Mouse (Mus musculus): Measurements from ENCODE around the gene Cap2.

Cap2 gene

GRCm38 (mm10) chr13:46565913-46566312 lies 64.3 kb downstream of the Cap2 start:
- DNase-seq (ENCODE audit: low spot score), result no peak

- no peak for DNase-seq (ENCODE audit: low spot score)
Measured at GRCm38 (mm10) chr13:46569469-46569868, 67.8 kb downstream of the Cap2 start.

GRCm38 (mm10) chr13:46571141-46571592 lies 69.5 kb downstream of the Cap2 start:
- DNase-seq (ENCODE audit: low spot score), result peak; percentile 18

GRCm38 (mm10) chr13:46571961-46572647 lies 70.5 kb downstream of the Cap2 start:
- DNase-seq (ENCODE audit: low spot score), result no peak

GRCm38 (mm10) chr13:46572648-46573163 lies 71.1 kb downstream of the Cap2 start:
- DNase-seq (ENCODE audit: low spot score), result no peak

- no peak for DNase-seq (ENCODE audit: low spot score)
Measured at GRCm38 (mm10) chr13:46574201-46574600, 72.6 kb downstream of the Cap2 start.

- no peak for DNase-seq (ENCODE audit: low spot score)
Measured at GRCm38 (mm10) chr13:46574707-46575106, 73.1 kb downstream of the Cap2 start.

GRCm38 (mm10) chr13:46584860-46585259 lies 83.2 kb downstream of the Cap2 start:
- DNase-seq (ENCODE audit: low spot score), result no peak

GRCm38 (mm10) chr13:46587717-46588289 lies 86.2 kb downstream of the Cap2 start:
- DNase-seq (ENCODE audit: low spot score), result no peak

GRCm38 (mm10) chr13:46588606-46589005 lies 87.0 kb downstream of the Cap2 start:
- DNase-seq (ENCODE audit: low spot score), result no peak

- no peak for DNase-seq (ENCODE audit: low spot score)
Measured at GRCm38 (mm10) chr13:46590885-46591284, 89.2 kb downstream of the Cap2 start.

- DNase-seq (ENCODE audit: low spot score), result no peak
Measured at GRCm38 (mm10) chr13:46600694-46601093, 99.0 kb downstream of the Cap2 start.

GRCm38 (mm10) chr13:46601386-46601785 lies 99.7 kb downstream of the Cap2 start:
- no peak for DNase-seq (ENCODE audit: low spot score)

GRCm38 (mm10) chr13:46602674-46603073 lies 101.0 kb downstream of the Cap2 start:
- DNase-seq (ENCODE audit: low spot score), result peak; percentile 50

GRCm38 (mm10) chr13:46611033-46611432 lies 109.4 kb downstream of the Cap2 start:
- no peak for DNase-seq (ENCODE audit: low spot score)

GRCm38 (mm10) chr13:46613694-46614272 lies 112.1 kb downstream of the Cap2 start:
- DNase-seq (ENCODE audit: low spot score), result no peak

GRCm38 (mm10) chr13:46616673-46617362 lies 115.2 kb downstream of the Cap2 start:
- DNase-seq (ENCODE audit: low spot score), result peak; percentile 92

- DNase-seq (ENCODE audit: low spot score), result peak; percentile 58
Measured at GRCm38 (mm10) chr13:46619633-46620032, 118.0 kb downstream of the Cap2 start.

GRCm38 (mm10) chr13:46620964-46621757 lies 119.5 kb downstream of the Cap2 start:
- DNase-seq (ENCODE audit: low spot score), result no peak

GRCm38 (mm10) chr13:46626608-46627007 lies 125.0 kb downstream of the Cap2 start:
- DNase-seq (ENCODE audit: low spot score), result no peak

GRCm38 (mm10) chr13:46627841-46628240 lies 126.2 kb downstream of the Cap2 start:
- DNase-seq (ENCODE audit: low spot score), result no peak

GRCm38 (mm10) chr13:46629391-46629790 lies 127.7 kb downstream of the Cap2 start:
- DNase-seq (ENCODE audit: low spot score), result no peak

Measured in T-cell, adult 2 months (primary cell).